Mouse (Mus musculus) left cerebral cortex, postnatal 36 days (tissue): ENCODE measurements around the gene Bpifa5. TPM values are rescaled to one million over a fixed set of nuclear protein-coding genes. Genes with fewer than 3 reads are reported as not detected.
"Not testable (repeated sequence)": the region's sequence is repeated elsewhere in the genome, so short reads cannot be mapped to it uniquely, and the experiment has no call there.

ENCODE experiments used
- DNase-seq, 2 experiments: peaks; one replicate each; pipeline ENCODE4 v3.0.0; 2021 to 2022; ENCODE audit warnings: low spot score in 2 of 2, mixed read lengths in 1 of 2
- intact Hi-C: fragments of 180-260 bp; cut with DNase I; formaldehyde crosslinking; loops from one replicate; pipeline ENCODE4 v1.15.1; 2025
- total RNA-seq, 2 experiments: library from RNA; stranded (reverse); gene quantifications; 2 replicates each; pipeline ENCODE4 v1.2.3; 2021

Bpifa5 gene
- not detected for total RNA-seq

DNA sequence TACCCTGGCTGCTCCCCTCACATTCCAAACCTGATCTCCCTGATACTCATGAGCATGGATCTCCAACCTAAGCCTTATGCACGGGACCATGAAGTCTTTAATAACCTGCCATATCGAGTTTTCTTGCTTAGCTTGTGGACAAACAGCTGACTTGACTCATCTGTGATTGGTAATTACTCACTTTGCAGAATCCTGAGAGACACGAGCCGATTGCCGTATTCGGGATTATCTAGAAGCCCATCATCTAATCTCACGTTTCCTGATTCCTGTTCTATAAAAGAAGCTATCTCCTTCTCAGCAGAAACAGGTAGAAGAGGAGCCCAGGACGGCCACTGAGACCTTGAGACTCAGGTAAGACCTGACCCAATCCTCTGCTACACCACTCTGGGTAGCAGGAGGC lies at the start of gene Bpifa5:
Gene Bpifa5 (plus strand): TSS at position 301 of the 400 bp plus-strand sequence.
- intact Hi-C loops, result no loop called here
- no peak for DNase-seq

DNA sequence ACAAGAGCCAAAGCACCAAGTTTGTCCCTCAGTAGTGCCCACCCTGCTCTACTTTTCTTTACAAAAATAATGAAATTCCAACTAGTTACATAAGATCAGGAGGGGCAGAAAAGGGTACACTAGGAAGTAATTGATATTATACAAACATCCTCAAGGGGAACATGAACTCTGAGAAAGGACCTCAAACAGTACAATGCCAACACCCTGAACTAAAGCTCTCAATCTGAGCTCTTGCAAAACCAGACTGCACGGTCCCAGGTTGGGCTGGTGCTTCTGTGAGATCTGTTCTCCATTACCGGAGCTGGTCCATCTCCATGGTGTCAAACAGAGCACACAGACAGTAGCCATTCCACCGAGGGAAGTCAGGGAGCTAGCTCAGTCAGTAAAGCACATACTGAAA lies 45.0 kb upstream of the Bpifa5 start:
- DNase-seq, result no peak
- intact Hi-C loops, result no loop called here

DNA sequence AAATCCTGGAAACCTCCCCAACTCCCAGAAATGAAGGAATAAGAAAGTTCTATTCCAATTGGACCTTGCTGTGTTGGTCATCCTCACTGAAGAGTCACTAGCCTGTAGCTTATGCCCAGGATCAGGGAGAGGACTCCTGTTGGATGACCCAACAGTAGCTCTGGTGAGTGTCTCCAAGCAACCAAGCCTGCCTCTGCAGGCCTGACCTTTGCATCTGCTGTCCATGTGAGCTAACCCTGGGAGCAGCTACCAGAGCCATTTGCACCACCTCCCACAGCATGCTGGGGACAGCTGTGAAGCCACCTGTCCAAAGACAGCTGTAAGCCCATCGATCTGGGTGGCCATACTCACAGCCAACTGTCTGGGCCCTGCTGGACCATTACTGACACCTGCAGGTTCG lies 32.3 kb upstream of the Bpifa5 start, which contains the start of gene Bpifa3:
Gene Bpifa3 (plus strand): TSS at position 217 of the 400 bp plus-strand sequence.
- intact Hi-C loops, result no loop called here
- no peak for DNase-seq

DNA sequence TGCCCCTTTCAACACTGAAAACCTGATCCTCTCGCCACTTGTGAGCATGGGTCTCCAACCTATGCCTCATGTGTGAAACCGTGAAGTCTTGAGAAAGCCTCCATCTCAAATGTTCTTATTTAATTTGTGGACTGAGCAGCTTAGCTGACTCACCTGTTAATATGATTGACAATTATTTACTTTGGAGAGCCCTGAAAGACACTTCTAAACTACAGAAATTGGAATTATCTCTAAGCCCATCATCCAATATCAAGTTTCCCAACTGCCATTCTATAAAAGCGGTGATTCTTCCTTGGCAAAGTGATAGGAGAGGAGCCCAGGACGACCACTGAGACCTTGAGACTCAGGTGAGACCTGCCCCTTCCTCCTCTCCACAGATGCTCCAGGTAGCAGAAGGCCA lies 19.8 kb upstream of the Bpifa5 start, which contains the start of gene Bpifa1:
Gene Bpifa1 (plus strand): TSS at position 301 of the 400 bp plus-strand sequence.
- intact Hi-C loops, result no loop called here
- no peak for DNase-seq

DNA sequence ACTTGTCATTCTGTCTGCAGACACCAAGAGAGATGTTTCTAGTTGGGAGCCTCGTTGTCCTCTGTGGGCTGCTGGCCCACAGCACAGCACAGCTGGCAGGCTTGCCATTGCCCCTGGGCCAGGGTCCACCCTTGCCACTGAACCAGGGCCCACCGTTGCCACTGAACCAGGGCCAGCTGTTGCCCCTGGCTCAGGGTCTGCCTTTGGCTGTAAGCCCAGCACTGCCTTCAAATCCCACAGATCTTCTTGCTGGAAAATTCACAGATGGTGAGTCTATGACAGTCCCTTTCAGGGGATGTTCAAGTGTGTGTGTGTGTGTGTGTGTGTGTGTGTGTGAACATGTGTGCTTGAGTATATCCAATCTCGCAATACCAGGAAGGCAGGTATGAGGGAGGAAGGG lies 18.7 kb upstream of the Bpifa5 start:
- DNase-seq, result no peak
- intact Hi-C loops, result no loop called here

DNA sequence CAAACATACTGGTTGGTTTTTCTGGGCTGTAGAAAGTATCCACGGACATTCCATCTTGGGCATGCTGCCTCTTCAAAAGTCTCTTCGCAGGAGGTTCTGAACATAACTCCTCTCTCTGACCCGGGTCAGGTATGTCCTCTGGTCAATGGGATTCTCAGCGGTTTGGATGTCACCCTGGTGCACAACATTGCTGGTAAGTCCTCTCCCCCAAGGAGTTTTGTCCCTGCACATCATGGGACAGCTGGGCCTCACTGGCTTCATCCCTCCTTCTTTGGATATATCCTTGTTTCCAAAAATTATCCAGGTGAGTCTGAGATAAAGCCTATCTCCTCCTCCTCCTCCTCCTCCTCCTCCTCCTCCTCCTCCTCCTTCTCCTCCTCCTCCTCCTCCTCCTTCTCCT lies 14.9 kb upstream of the Bpifa5 start:
- intact Hi-C loops, result no loop called here
- DNase-seq, result no peak

DNA sequence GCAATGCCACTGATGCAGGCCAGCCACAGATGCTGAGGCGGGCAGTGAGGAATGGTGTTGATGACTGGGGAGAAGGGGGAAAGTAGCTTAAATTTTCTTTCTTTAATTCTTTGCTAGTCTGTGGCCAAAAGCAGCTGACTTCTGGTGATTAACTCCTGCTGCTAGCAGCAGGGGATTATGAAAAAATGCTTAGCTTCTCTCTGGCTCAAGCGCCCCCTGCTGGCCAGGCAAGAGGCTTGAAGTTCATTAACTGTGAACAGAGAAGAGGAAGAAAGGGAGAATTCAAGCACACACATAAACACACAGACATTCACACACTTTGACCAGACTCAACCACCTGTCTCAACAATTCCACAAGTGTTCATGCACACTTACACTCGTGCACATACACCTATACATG lies 4.0 kb upstream of the Bpifa5 start:
- intact Hi-C loops, result no loop called here
- DNase-seq, result peak in 1 of 2 experiments; percentile 30

DNA sequence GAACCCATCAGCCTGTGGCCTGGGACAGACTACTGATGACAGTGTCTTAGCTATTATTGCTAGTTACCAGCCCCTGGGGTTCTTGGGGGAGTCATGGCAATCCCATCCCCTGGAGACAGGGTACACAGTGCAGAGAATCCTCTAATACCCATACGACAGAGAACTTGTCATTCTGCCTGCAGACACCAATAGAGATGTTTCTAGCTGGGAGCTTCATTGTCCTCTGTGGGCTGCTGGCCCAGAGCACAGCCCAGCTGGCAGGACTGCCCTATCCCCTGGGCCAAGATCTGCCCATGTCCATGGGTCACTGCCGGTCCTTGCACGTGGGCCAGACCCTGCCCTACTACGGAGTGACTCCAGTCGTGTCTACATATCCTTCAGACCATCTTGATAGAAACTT lies 899 bp downstream of the Bpifa5 start:
- intact Hi-C loops, result no loop called here
- no peak for DNase-seq

DNA sequence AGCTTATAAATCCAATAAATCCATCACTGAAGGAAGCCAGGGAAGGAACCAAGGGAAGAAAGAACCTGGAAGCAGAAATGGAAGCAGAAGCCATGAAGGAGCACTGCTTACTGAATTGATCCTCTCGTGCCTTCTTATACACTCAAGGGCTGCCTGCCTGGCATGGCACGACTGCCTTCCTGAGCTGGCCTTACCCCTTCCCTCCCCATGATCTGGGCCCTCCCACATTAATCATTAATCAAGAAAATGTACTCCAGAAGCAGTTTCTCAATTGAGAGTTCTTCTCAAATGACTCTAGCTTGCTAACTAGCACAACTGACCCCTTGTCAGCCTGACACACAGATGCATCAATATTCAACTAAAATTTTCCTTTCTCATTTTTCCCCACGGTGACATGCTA lies 6.8 kb downstream of the Bpifa5 start:
- no peak for DNase-seq
- intact Hi-C loops, result no loop called here

DNA sequence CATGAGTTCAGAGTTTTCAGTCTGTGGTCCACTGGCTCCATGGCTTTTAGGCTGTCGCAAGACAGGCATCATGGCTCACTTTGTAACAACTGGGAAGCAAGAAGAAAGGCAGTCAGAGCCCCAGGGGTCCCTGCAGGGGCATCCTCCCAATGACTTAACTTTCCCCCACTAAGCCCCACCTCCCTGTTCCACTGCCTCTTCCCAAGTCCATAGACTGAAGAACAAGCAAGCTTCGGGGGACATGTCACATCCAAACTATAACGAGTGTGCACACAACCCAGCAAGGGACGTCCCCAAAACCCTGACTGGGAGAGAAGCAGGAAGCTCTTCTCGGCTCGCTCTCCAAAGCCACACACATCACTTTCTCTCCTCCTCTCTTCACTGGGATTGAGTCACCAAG lies 9.2 kb downstream of the Bpifa5 start:
- intact Hi-C loops, result no loop called here

DNA sequence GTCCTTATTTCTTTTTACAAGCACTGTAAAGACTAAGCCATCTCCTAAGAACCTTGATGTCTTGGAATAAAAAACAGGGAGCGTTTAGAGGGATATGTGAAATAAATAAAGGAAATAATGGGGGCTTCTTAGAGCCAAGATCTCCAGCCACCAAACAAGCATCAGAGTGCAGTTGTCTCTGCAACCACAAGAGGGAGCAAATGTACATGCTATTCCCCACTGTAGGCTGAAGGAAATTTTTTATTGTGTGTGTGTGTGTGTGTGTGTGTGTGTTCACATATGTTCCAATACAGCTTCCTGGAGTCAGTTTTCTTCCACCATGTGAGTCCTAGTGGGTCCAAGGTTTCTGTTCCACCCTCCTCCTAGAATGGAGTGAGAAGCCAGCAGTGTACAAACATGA lies 10.9 kb downstream of the Bpifa5 start:
- peak in 1 of 2 experiments; percentile 18 for DNase-seq
- intact Hi-C loops, result no loop called here

More for the DNA sequence above, 9.2 kb downstream of the Bpifa5 start:
- no peak for DNase-seq

DNA sequence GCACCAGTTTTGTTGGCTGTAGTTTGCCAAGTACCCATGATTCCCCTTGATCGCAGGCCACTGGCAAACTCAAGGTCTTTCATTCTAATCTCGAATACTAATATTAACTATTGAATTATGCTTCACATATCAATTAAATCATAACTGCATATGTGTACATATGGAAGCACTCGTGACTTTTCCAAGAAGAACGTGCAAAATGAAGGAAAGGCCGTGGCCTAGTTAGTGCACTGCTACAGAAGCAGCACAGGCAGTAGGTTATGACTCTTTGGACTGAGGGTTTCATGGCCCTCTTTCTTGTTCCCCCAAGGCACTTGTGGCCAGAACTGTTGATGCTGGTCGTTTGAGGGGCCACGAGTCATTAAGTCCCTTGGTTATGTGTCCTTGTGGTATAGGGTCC lies 19.5 kb downstream of the Bpifa5 start:
- intact Hi-C loops, DNase-seq: not testable (repeated sequence)

DNA sequence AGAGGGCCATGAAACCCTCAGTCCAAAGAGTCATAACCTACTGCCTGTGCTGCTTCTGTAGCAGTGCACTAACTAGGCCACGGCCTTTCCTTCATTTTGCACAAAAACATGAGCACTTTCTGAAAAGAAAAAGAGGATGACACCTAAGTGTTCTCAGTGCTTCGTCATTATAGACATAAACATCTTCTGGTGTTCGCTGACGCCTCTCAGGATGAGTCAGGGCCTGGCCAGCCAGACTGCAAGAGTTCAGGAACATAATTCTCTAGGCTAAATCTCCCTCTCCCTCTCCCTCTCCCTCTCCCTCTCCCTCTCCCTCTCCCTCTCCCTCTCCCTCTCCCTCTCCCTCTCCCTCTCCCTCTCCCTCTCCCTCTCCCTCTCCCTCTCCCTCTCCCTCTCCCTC lies 20.7 kb downstream of the Bpifa5 start:
- intact Hi-C loops, DNase-seq: not testable (repeated sequence)

DNA sequence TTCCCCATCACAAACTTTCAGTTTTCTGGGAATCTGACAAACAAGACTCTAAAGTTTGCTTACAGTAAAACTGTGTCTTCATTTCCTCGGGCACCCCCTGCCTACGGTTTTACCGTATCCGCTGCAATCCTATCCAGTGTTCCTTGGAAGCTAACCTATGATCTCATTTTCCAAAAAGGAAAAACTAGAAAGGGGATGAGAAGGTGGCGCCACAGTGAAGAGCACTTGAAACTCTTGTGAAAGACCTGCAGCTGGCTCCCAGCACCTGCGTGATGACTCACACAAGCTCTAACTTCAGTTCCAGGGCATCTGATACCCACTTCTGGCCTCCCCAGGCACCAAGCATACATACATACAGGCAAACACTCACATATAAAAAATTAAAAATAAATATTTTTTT lies 22.9 kb downstream of the Bpifa5 start:
- no peak for DNase-seq
- intact Hi-C loops, result no loop called here

DNA sequence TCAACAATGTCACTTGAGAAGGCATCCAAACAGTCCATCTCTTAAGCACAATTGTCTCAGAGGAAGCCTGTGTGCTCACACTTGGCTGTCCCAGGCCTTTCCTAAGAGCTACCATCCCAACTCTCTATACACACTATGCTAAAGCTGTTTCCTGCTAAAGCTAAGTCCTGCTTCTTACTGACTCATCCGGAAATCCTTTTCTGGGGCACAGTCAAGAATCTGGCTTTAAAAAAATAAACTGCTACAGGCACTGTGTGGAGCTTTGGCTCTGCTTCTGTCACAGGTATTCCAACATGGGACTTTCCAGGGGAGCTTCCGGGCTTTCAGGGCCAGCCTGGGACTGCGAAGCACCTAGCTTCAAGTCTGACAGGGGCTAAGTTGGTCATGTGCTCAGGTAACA lies 23.3 kb downstream of the Bpifa5 start:
- DNase-seq, result no peak
- intact Hi-C loops, result no loop called here

DNA sequence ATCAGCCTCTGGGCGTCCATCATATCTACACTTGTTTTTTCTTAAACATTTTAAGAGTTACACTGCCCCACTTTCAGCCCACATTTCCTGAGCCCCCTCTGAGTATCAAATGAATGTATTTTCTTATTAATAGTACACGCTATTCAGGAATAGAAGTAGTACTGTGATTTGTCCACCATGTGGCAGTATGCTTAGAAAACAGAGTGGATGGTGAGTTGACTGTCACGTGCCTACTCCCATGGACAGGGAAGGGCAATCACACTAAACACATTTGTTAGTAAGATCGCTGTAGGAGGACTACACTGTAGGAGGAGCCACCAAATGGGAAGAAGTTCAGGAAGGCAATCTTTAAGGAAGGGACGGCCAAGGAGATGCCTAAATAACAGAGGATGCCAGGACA lies 25.1 kb downstream of the Bpifa5 start:
- intact Hi-C loops, result no loop called here

DNA sequence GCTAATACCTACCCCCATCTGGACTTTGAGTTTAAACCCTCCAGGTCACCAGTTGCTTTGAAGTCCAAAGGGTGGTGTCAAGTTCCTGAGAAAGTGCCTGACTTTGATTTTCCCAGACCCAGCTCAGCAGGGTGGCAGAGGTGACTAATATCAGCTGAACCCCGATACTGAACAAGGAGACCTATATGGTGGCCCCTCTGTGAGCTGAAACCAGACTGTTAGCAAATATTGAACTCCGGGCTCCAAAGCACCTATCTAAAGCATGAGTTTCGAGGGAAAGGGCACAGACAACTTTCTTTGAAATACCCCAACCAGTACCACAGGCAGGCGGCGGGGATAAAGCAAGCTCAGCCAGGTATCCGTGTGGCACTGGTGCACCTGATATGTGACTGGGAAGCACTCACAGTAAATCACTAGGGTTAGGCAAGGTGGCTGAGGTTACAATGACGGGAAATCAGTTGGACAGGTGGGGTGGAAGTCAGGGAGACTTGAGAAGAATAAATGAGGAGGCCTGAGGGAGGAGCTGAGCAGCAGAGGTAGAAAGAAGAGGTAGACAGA lies 27.5 kb downstream of the Bpifa5 start:
- intact Hi-C loops, result no loop called here

More for the DNA sequence above, 25.1 kb downstream of the Bpifa5 start:
- no peak for DNase-seq

DNA sequence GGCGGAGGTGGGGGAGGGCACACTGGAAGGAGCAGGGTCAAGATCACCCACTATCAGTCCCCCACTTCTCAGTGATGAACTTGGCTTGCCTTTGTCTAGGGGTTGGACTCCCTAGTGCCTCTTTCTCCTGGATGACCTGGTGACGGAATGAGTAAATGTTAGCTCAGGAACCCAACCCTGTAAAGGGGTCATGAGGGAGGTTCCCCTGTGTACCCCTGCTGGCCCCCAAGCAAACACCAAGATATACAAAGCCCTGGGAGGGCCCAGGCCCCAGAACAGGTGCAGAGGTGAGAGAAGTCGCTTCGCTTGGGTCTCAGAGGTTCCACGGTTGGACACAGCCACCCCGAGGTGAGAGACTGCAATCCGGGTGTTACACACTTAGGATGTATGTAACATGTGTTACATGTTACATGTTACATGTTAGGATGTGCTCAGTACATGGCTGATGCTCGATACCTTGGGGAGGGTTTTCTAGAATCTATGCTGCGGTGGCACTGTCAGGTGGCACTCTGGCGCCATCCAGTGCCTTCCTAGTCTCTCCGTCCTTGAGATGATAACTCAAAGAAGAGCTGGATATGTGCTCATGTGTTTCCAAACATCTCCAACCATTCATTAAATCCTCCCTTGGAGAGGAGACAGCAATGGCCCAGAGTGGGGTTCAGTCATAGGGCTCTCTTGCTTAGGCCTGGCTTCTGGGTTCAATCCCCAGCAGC lies 28.3 kb downstream of the Bpifa5 start, which contains the start of gene Bpifb1:
Gene Bpifb1 (plus strand): TSS at position 273 of the 713 bp plus-strand sequence.
- no peak for DNase-seq
- intact Hi-C loops, result no loop called here

More for the DNA sequence above, 27.5 kb downstream of the Bpifa5 start:
- DNase-seq, result no peak

DNA sequence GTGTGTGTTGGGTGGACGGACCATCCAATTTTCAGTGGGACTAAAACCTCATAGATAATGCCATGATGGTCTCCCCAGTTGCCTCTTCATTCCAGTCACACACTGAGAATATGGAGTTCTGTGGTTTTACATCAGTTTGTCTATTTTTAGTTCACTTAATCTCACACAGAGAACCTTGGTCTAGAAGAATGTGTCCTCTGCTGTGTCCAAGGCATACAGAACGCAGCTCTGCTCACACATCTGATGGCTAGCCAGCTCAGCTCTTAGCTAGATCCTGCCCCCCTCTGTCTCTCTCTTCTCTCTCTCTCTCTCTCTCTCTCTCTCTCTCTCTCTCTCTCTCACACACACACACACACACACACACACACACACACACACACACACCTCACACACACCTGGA lies 29.7 kb downstream of the Bpifa5 start:
- intact Hi-C loops, result no loop called here
- no peak for DNase-seq

DNA sequence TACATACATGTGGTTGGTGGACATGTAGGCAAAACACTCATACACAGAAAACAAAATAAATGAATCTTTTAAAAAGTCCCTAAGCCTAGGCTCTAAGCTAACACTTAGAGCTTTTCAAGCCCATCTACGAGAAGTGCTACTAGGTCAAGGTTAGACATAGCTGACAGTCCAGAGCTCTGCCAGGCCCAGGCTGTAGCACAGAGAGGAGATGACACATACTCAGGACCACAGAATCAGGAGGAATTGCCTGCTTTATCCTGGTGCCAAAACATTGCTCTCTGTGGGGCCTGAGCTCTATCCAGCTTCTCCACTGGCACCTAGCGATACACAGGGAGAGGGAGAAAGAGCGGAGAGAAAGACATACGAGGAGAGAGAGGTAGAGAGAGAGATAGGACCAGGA lies 30.7 kb downstream of the Bpifa5 start:
- DNase-seq, result no peak
- intact Hi-C loops, result no loop called here

DNA sequence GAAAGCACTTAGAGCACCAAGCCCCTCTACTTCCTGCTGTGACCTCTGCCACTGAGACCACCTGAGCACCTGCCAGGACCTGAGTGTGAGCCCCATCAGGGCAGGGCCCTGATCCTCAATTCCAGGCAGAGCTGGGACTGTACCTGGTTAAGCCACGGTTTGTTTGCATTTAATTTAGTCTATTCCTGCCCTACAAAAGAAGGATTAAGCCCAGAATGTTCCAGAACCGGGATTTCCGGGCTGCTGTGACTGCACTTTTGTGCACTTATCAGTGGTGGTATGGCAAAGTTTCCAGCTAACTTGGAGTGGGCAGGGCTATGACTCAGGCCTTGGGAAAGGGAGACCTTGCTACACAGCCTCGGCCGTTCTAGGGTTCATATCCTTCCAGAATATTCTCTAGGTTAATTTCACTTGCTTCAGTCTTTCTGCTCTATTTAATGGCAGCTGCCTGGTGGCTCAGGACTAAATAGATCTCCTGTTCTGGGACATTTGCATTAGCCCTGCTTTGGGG lies 31.6 kb downstream of the Bpifa5 start:
- intact Hi-C loops, result no loop called here
- DNase-seq, result peak in 1 of 2 experiments; percentile 1
